Mouse (Mus musculus): ENCODE results near the gene Zfyve26.
"Not testable (repeated sequence)": the region's sequence is repeated elsewhere in the genome, so short reads cannot be mapped to it uniquely, and the experiment has no call there.

Zfyve26 gene

DNA sequence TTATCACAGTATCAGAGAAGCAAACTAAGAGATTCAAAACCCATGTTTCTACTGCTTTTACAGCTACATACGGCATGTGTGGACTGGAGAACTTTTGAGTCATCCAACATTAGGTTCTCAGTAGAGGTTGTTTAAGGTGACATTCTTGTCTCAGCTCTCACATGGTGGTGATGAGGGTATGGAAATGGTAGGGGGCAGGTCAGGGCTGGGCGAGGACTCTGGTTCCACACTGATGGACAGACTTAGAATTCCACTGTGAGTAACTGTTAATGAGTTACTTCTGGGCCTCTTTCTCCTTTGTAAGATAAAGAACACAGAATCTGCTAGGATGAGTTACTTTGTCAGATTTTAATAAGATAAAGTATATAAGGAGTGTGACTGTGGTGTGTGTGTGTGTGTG lies 36.0 kb downstream of the Zfyve26 start:
- peak in 1 of 2 experiments; percentile 21 for DNase-seq

GRCm38 (mm10) chr12:79254975-79255374 lies 41.1 kb downstream of the Zfyve26 start:
- no peak for DNase-seq

GRCm38 (mm10) chr12:79253294-79254053 lies 42.6 kb downstream of the Zfyve26 start:
- peak; percentile 16 to 29 for DNase-seq

DNA sequence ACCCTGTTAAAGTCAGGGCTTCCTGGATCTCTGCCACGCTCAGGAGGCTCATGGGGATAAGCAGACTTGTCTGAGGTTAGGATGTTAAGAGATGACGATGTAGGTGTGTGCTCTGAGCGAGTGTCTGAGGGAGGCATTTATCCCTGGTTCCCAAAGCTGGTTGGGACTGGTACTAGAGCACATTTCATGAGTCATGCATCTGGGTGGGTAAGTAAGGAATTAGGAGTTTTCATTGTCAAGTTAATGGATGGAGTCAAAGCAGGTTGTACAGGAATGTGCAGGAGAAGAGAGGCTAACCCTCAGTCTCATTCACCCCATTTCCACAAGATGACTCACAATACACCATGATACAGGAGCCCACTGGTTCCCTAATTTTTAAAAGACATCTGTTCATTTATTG lies 48.0 kb downstream of the Zfyve26 start:
- no peak for DNase-seq

GRCm38 (mm10) chr12:79242921-79243320 lies 53.2 kb downstream of the Zfyve26 start:
- no peak for DNase-seq

DNA sequence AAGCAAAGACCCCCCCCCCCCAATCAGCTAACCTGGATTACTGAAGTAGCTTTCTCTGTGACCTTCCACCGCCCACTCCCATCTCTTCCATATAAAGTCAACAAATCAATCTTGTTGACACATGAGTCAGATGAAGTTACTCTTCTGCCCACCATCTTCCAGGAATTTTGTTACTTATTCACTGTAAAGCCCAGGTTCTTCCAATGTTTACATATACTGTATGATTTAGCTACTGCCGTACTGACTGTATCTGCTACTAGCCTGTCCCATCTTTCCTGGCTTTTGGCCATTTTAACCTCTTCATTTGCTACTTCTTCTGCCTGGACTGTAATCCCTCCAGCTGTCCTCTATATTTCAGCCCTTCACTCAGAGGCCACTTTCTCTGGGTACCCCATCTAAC lies 54.1 kb downstream of the Zfyve26 start:
- DNase-seq: no peak

- no peak for DNase-seq
Observed at GRCm38 (mm10) chr12:79235485-79236080, 60.5 kb downstream of the Zfyve26 start.

DNA sequence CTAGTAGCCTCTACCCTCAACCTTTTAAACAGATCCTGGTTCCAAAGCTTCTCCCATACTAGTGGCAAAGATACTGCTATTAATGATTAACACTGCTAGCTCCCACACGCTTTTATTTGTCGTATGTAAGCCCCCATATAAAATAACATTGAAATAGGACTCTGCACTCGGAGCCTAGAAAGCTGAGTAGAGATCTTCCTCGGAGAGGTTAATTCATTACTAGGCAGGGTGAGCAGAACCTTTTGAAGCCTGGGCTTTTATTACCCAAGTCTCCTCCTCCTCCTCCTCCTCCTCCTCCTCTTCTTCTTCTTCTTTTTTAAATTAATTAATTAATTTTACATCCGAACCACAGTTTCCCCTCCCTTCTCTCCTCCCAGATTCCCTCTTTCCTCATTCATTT lies 78.6 kb downstream of the Zfyve26 start:
- peak in 1 of 2 experiments; percentile 14 for DNase-seq

DNA sequence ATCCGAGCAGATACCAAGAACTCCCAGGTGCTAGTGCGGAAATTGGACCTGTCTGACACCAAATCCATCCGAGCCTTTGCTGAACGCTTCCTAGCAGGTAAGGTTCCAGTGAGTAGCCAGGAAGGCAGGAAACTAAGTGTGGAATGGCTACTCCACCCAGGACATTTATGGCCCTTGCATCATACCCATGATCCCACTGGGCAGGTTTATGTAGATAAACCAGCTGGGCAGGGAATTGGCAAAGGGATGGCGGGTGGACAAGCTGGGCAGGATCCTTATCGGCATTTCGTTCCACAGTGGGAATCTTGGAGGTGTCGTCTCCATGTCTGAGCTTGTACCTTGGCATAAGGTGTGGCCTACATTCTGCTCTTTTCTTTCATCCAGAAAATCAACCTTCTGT lies 84.7 kb downstream of the Zfyve26 start:
- DNase-seq: no peak

- DNase-seq: peak in 1 of 2 experiments; percentile 12
Observed at GRCm38 (mm10) chr12:79208703-79209464, 87.2 kb downstream of the Zfyve26 start, which contains the start of gene Rdh12. Gene Rdh12 (plus strand): TSS chr12:79208914.

DNA sequence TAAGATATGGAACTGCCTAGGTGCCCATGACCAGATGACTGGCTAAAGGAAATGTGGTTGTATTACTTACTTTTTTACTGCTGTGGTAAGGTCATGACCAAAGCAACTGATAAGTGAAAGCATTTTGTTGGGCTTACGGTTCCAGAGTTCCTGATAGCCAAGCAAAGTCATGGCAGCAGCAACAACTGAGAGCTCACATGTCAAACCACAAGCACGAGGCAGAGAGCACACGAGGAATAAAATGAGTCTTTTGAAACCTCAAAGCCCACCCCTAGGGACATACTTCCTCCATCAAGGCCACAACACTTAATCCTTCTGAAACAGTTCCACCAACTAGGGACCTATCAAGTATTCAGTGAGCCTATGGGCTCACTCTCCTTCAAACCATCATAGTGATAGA lies 94.2 kb downstream of the Zfyve26 start:
- DNase-seq: no peak

GRCm38 (mm10) chr12:79197105-79197504 lies 99.0 kb downstream of the Zfyve26 start:
- no peak for DNase-seq

DNA sequence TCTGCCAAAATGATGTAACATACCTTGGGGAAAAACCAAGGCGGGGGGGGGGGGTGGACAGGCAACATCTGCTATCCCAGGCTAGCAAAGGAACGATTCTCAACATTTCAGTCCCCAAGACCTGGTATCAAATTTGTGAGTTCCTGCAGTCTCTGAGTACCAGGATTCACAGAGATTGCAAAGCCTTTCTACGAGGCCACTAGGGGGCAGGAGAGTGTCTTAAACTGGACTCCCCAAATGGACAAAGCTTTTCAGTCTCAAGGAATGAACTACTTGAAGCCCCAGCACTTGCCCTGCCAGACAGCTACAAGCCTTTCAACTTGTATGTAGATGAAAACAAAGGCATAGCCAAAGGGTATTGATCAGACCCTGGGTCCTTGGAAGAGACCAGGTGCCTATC lies 102.7 kb downstream of the Zfyve26 start:
- peak; percentile 57 to 73 for DNase-seq

GRCm38 (mm10) chr12:79192193-79192592 lies 103.9 kb downstream of the Zfyve26 start, which contains the start of gene Rdh11:
Gene Rdh11 (minus strand): TSS chr12:79192293.
- no peak for DNase-seq

DNA sequence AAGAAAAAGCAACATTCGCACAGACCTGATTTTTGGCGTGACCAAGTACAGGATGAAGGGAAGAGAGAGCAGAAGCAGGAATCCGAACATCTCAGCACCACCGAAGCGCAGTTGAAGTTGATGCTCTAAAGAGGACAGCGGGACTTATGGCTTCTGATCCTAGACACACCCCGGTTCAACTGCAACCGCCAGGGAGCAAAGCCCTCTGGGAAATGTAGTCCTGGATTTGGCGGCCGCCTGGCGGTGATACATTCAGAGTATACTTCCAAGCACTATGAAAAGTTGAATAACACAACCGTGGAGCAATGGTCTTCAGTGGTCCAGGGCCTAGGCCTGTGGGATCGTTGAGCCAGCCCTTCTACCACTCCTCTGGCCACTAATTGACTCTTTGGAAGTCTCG lies 104.4 kb downstream of the Zfyve26 start:
- DNase-seq: peak; percentile 56 to 74

GRCm38 (mm10) chr12:79190931-79191673 lies 105.0 kb downstream of the Zfyve26 start:
- DNase-seq: peak; percentile 57 to 61

GRCm38 (mm10) chr12:79185160-79185559 lies 110.9 kb downstream of the Zfyve26 start:
- not testable (repeated sequence) for DNase-seq

Measured in kidney, adult 8-10 months (tissue).